Mouse (Mus musculus) skeletal muscle tissue, postnatal 0 days (tissue): ENCODE measurements around the gene Vmn2r57. TPM values are rescaled to one million over a fixed set of nuclear protein-coding genes. Genes with fewer than 3 reads are reported as not detected.

Experiments used
- polyA plus RNA-seq: library from polyadenylated mRNA; unstranded; fragments of >200 nt; fragmentation: Nextera tagmentation; extraction: Ambion mirVana; gene quantifications from 2 replicates; pipeline ENCODE4 v1.2.1, GENCODE M21; 2015

The Vmn2r57 gene
- 0.04 TPM in 1 of 2 replicates, not detected in the other for polyA plus RNA-seq

DNA sequence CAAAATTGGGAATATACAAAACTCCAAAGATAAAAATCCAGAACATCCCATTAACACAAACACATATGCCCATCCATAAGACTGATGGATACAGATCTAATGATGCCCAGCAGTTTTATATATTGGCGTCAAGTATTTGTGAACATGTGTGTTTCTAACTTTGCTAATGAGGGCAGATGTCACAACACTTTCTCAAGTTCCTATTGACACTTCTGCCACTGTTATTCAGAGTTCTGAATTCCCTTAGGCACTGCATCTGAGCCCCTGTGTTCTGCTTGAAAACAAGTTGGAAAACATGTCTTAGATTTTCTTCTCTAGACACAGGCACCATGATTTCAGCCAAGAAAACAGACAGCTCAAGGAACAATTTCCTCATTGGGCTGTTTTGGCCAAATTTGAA, at the start of gene Vmn2r57:
TSS of gene Vmn2r57 (minus strand) at position 101 of the 400 bp plus-strand sequence.

DNA sequence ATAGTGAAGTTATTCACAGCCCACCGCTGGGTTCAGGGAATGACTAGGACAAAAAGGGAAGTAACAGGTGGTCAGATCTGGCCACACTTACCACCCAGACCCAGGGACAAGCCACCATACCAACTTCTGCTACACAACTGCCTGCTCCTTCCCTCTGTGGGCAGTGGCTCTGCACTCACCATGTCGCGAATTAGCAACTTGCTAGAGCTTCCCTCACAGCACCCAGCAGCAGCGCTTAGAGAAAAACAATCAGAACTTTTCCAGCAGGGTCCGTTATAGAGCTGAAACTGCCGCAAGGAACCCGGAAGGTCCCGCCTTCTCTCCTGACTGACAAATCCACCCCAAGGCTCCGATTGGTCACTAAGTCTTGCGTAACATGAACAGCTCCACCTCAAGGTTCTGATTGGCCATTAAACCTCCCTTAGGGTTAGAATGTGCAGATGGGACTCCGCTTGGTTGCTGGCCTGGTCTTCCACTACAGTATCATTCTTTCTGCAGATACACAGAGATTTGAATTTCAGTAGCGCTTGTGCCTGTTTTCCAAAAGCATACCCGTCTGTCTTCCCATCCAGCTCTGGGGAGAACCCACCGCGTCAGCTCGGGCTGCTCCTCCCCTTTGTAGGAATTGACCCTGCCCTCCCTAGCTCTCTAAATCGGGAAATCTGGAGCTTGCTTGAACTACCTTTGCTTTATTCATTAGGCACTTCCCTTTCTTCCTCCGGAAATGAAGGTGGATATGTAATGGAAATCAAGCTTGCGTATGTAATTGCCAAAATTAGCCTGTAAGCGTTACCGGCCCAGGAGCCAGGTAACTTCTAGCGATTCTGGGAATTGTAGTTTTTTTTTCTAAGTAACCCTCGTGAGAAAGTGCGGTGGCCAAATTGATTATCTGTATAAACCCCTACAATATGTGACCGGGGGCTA, 55.2 kb downstream of the Vmn2r57 start, which contains the start of gene AI987944:
TSS of gene AI987944 (minus strand) at position 332 of the 924 bp plus-strand sequence.

Other genes starting within 250 kb of the Vmn2r57 start
- gene AI987944, start 55.3 kb downstream of the Vmn2r57 start, polyA plus RNA-seq: 7.7 and 8.6 TPM in 2 replicates
- gene Gm20449, start 50.7 kb upstream of the Vmn2r57 start, polyA plus RNA-seq: not detected in 2 replicates
- gene AW146154, start 51.2 kb upstream of the Vmn2r57 start, polyA plus RNA-seq: 4.5 and 4.6 TPM in 2 replicates
- not detected in 2 replicates for gene Gm6871, start 125.0 kb upstream of the Vmn2r57 start, polyA plus RNA-seq
- 3.4 and 4.0 TPM in 2 replicates for gene 2610021A01Rik, start 150.5 kb upstream of the Vmn2r57 start, polyA plus RNA-seq
- 3.7 and 4.3 TPM in 2 replicates for gene Zfp788, start 184.5 kb upstream of the Vmn2r57 start, polyA plus RNA-seq